Mouse (Mus musculus) heart, adult 2 months (tissue): ENCODE results near the gene Slc5a11.

Experiments used
- CTCF ChIP-seq: fragments of 200-600 bp; IDR thresholded peaks from 2 replicates; pipeline ENCODE4 v1.8.1; 2022; ENCODE audit warnings: antibody characterized with exemption, mild to moderate bottlenecking, moderate library complexity
- EP300 ChIP-seq: fragments of 200-500 bp; IDR thresholded peaks from 2 replicates; pipeline ENCODE4 v1.6.1; 2011; ENCODE audit warnings: low read depth, low read length, control low read depth; ENCODE audit not compliant: insufficient read depth
- POLR2A ChIP-seq: fragments of 200-500 bp; IDR thresholded peaks from 2 replicates; pipeline ENCODE4 v1.6.1; 2011; ENCODE audit warnings: mild to moderate bottlenecking, low read depth, low read length, control low read depth; ENCODE audit not compliant: insufficient read depth

GRCm38 (mm10) chr7:123200722-123201121, 13.9 kb upstream of the Slc5a11 start:
- TF ChIP-seq CTCF (no peak), EP300 (no peak), POLR2A (no peak)
